ENCODE assay signal across 9 mouse cellular contexts in the genomic region with DNA sequence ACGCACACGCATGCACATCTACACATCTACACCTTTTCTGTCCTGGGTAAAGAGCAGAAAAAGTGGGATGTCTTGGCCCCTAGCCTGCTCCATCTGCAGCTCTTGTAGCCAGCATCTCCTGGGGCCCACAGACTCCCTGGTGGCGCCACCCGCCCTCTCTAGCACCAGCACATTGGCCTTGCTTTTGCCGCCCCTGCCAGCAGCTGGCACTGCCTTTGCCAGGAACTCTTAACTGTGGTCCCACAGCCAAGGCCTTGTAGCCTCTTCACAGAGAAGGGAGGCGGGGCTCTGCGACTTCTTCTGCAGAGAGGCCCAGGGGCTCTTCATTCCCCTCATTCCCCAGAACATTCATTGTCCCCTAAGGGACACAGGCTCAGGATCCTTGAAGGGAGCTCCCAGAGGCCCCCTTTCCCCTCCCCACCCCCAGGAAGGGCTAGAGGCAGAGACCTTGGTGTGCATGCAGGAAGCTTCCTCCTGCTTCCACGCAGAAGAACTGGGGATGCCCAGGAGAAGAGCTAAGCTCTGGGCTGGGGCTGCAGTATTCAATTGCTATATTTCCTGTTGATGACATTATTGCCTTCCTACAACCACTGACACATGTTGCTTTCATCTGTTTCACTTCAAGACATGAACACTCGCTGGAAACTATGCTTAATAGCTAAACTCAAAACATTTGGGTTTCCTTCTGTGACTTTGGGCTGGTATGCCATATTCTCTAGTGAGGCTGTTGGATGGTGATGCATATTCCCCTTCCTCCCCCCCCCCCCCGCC. TPM values are rescaled to one million over a fixed set of nuclear protein-coding genes. Genes with fewer than 3 reads are reported as not detected.
A peak's percentile ranks its signal among the peaks of the same experiment; 100 is the strongest.
DNase-seq lines count a peak whose midpoint lies in the region; ATAC-seq lines count a peak whose summit lies in the region.
"Had no signal": no experiment of that assay in that cellular context is flagged by ENCODE, and none has a peak within 500 bp of the region (broad histone marks: within the 10 kb centered on the region; RNA-seq: fewer than 3 reads in every experiment).

No protein-coding gene starts in this region.

- no peaks in the 10 kb centered on the region for H3K9me3 ChIP-seq in heart, embryonic 12.5 days (replicated peaks)

- peak; percentile 95 for DNase-seq in heart, adult 11 months
- peak; percentile 84 to 85 for DNase-seq in right cerebral cortex, postnatal 10 days (ENCODE audit: low spot score in 2 of 2)
- DNase-seq in right cerebral cortex, postnatal 25 days: no peak
- peak; percentile 28 to 54 for DNase-seq in layer of hippocampus, adult 18-20 months (ENCODE audit: low spot score in 2 of 2)
- no peak for DNase-seq in spleen, postnatal 14 days (ENCODE audit: low spot score in 2 of 2)
- DNase-seq in spleen, postnatal 4 days (ENCODE audit: low spot score in 2 of 2): no peak

- peaks cover 18% of the 10 kb centered on the region for H3K4me1 ChIP-seq in heart, embryonic 12.5 days (replicated peaks)

- peaks cover 29% of the 10 kb centered on the region for H3K27me3 ChIP-seq in heart, embryonic 12.5 days (replicated peaks)

- H3K27ac ChIP-seq in heart, embryonic 12.5 days (ENCODE audit: poor library complexity, severe bottlenecking): no peak overlapping the region
- H3K27ac ChIP-seq: left cerebral cortex, adult 2 months had no signal

- H3K9ac ChIP-seq in heart, embryonic 12.5 days: no peak overlapping the region

- no peak for ATAC-seq in heart, embryonic 12.5 days (ENCODE audit: insufficient number of reproducible peaks, low FRiP score)
- no peak for ATAC-seq in erythroid progenitor cell, adult 5-6 weeks (replicated peaks; ENCODE audit: low FRiP score, poor library complexity, severe bottlenecking)

- no peak overlapping the region for H3K4me2 ChIP-seq in heart, embryonic 12.5 days

- H3K36me3 ChIP-seq in heart, embryonic 12.5 days: no peaks in the 10 kb centered on the region

- 78% methylated on average over 9 of the region's 10 CpGs for WGBS in heart, embryonic 12.5 days

- H3K4me3 ChIP-seq in heart, embryonic 12.5 days: no peak overlapping the region
- H3K4me3 ChIP-seq: left cerebral cortex, adult 2 months had no signal

RNA-seq across cellular contexts. Expression of a gene that starts 19.2 kb away (rescaled TPM):
- polyA plus RNA-seq in heart, embryonic 12.5 days (2016; fragmentation: Nextera tagmentation; extraction: Ambion mirVana): 2.1 and 2.4 TPM in 2 replicates
- total RNA-seq in layer of hippocampus, adult 18-20 months (2021): 10 to 100 TPM; 30.6 to 33.8 TPM
- 0.72 and 2.9 TPM in 2 replicates for total RNA-seq in erythroid progenitor cell, adult 5-6 weeks (2015; ENCODE audit: low replicate concordance)
- 0.77 TPM in 1 of 2 replicates, not detected in the other for total RNA-seq in erythroid progenitor cell, adult 5-6 weeks (2017; ENCODE audit: low replicate concordance)

Comparison
In these comparisons a context has a peak if more than half of its experiments do, and no peak if none do; other contexts are left out.
1. DNase-seq: peak in heart, adult 11 months (single experiment), right cerebral cortex, postnatal 10 days (2 of 2) and layer of hippocampus, adult 18-20 months (2 of 2); none in right cerebral cortex, postnatal 25 days (single experiment), spleen, postnatal 14 days (0 of 2) and spleen, postnatal 4 days (0 of 2).
2. RNA of a gene that starts 19.2 kb away (total RNA-seq): 30.6 to 33.8 TPM in layer of hippocampus, adult 18-20 months; 0.72 to 2.9 TPM in erythroid progenitor cell, adult 5-6 weeks; every median in the first group is over 4 times any median in the second.